Mouse (Mus musculus): Measurements from ENCODE around the gene Exoc6b. TPM values are rescaled to one million over a fixed set of nuclear protein-coding genes. Genes with fewer than 3 reads are reported as not detected.

Exoc6b gene
- total and polyA plus RNA-seq, 3 experiments, result 6.2 to 20.8 (median 15.6) TPM

DNA sequence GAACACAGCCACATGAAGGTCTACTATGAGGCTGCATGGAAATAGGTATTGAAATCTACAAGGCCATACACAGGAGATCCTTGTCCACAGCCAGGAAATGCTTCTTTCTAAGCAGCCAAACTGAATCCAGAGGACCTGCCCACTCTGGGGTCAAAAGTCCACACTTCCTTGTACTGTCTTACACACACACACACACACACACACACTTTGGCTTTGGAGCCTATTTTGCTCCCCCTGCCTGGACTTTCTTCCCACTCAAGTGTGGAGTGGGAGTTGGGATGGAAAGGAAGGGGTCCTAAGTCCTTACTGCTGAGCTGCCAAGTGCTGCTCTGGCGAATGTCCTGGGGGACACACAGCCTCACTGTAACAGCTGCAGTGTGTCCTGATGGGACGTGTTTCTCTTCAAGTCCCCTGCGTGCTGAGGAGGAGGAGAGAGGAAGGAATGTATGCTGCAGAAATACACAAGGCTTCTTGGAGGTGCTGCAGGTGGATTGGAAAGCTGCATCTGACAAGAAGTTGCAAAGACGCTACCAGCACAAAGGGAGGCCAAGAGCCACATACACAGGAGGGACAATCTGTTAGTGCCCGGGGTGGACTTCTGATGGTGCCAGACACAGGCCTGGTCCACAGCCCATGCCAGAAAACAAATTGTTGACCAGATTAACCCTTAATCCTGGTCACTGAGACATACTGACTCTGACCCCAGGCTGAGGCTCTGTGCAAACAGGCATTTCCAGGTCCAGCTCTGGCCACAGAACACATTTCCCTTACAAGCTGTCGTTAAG is 478.2 kb downstream of the Exoc6b start:
- peaks cover 10% of the 10 kb centered on the region for H3K4me1 ChIP-seq (ENCODE audit: control insufficient read depth, insufficient read depth, low read length)
- peaks cover 5% of the 10 kb centered on the region; the same call in 1 of the 2 replicates for H3K27me3 ChIP-seq (ENCODE audit: control insufficient read depth, insufficient read depth, low read length)
- H3K4me3 ChIP-seq, result no peak overlapping the region
- H3K9ac ChIP-seq (ENCODE audit: low read depth, low read length), result no peak overlapping the region
- H3K36me3 ChIP-seq (ENCODE audit: control insufficient read depth, insufficient read depth, low read length), result no peaks in the 10 kb centered on the region
- peak in 1 of 2 experiments; percentile 24 for DNase-seq
- intact Hi-C loops (cut with DNase I), result loop anchor here (1.0 to 5.0 kb wide), 5 partner anchors 40 to 321 kb away; no protein-coding TSS in a partner anchor
- H3K79me2 ChIP-seq (replicated peaks; ENCODE audit: control insufficient read depth, insufficient read depth, low read length), result no peaks in the 10 kb centered on the region
- TF ChIP-seq EP300 (IDR thresholded peaks at IDR 0.05; ENCODE audit: insufficient read depth, low read depth, low read length), result no peak
- H3K27ac ChIP-seq, result no peak overlapping the region; the same call in 1 of the 2 replicates
- 41% methylated on average over 6 of the region's 6 CpGs for WGBS

DNA sequence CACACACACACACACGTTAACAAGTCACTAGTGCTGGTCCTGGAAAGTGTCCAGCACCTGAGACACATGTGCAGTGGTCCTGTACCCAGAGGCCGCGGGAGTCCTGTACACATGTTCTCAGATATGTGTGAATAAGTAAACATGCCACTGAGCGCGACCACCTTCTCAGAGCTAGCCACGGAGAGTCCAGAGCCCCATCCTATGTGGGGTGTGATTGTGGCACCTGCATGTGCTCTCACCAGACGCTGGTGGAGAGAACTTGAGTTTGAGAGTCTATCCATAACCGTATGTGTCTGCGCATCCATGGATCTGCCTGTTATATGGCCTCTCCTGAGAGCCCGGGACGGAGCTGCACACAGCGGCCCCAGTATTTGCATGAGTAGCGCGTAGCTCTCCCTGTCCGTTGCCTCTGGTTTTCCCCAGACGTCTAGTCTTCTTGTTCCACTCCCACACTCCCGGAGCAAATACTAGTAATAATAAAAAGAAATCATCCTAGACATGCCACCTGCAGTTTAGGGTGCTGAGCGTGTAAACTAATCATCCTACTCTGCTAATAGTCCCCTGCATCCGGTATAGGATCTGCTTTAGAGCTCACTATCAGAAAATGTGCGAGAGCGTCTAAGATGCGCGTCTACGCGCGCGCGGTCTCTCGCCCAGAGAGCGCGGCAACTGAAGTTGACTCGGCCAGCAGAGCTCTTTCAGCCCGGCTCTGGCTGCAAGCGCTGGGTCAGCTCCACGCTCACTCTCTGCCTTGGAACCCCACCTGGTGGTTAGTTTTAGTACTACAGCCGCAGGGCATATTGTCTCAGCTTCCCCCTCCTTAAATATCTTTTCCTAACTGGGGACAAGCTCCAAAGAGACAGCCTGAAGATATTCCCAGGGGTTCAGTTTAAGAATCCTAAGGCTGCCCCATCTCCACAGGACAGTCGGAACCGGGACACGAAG is 479.3 kb downstream of the Exoc6b start:
- intact Hi-C loops (cut with DNase I), result loop anchor here (1.0 to 10.0 kb wide), 8 partner anchors 41 to 494 kb away; no protein-coding TSS in a partner anchor
- no peak; the same call in none of the 2 replicates for TF ChIP-seq CTCF (IDR thresholded peaks at IDR 0.05)
- peak; percentile 83 for TF ChIP-seq EP300 (IDR thresholded peaks at IDR 0.05; ENCODE audit: insufficient read depth, low read depth, low read length)
- 0 out of 2 replicates have a peak, but pooled peaks have one; percentile 18 for TF ChIP-seq POLR2A (IDR thresholded peaks at IDR 0.05; ENCODE audit: insufficient read depth, low read depth, low read length)
- no peak overlapping the region; the same call in 1 of the 2 replicates for H3K27ac ChIP-seq
- no peaks in the 10 kb centered on the region for H3K36me3 ChIP-seq (ENCODE audit: control insufficient read depth, insufficient read depth, low read length)
- WGBS, result 4% methylated on average over 39 of the region's 39 CpGs
- peak overlapping the region; percentile 22; the same call in 1 of the 2 replicates for H3K4me3 ChIP-seq
- no peaks in the 10 kb centered on the region for H3K79me2 ChIP-seq (replicated peaks; ENCODE audit: control insufficient read depth, insufficient read depth, low read length)
- H3K4me1 ChIP-seq (ENCODE audit: control insufficient read depth, insufficient read depth, low read length), result peaks cover 10% of the 10 kb centered on the region
- peak; percentile 86 to 89 for DNase-seq
- H3K9ac ChIP-seq (ENCODE audit: low read depth, low read length), result no peak overlapping the region
- peaks cover 6% of the 10 kb centered on the region; the same call in 1 of the 2 replicates for H3K27me3 ChIP-seq (ENCODE audit: control insufficient read depth, insufficient read depth, low read length)

DNA sequence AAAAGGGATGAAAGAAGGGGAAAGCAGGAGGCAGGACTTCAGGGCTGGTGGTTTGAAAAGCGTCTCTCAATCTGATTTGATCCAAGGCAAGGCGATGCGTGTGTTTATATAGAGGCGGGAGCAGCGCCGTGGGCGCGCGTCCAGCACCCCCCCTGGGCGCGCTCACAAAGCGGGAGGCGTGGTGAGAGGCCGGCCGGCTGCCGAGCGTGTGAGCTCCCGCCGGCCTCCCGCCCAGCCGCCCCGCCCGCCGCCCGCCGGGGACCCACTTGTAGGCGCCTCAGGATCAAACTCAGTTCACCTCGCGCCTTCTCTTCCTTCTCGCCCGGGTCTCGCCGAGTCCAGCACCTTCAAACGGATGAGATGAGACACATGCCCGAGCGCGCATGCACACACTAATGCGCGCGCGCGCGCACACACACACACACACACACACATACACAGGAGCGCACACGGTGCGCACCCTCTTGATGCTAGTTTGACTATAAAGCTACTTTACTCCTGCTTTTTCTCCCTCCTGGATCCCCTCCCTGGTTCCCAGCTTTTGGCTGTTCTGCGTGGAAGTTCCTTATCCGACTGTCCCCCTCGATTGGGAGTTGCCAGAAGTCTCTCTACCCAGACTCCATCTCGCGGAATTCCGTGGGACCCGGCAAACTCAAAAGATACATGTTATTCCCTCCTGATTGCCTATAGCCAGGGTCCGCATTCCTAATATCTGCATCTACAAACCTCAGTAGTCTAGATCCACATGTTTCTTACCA is 480.2 kb downstream of the Exoc6b start:
- Histone ChIP-seq H3K4me3 (peak overlapping the region; percentile 55), H3K36me3 (ENCODE audit: control insufficient read depth, insufficient read depth, low read length) (no peaks in the 10 kb centered on the region), H3K4me1 (ENCODE audit: control insufficient read depth, insufficient read depth, low read length) (peaks cover 11% of the 10 kb centered on the region), H3K9ac (ENCODE audit: low read depth, low read length) (peak overlapping the region; percentile 29), H3K79me2 (replicated peaks; ENCODE audit: control insufficient read depth, insufficient read depth, low read length) (no peaks in the 10 kb centered on the region), H3K27me3 (ENCODE audit: control insufficient read depth, insufficient read depth, low read length) (peaks cover 6% of the 10 kb centered on the region; the same call in 1 of the 2 replicates), H3K27ac (peak overlapping the region; percentile 55; the same call in 1 of the 2 replicates)
- intact Hi-C loops (cut with DNase I), result loop anchor here (1.0 to 10.0 kb wide), 3 partner anchors 52 to 493 kb away; no protein-coding TSS in a partner anchor
- 1% methylated on average over 54 of the region's 54 CpGs for WGBS
- peak; percentile 79 for DNase-seq
- TF ChIP-seq CTCF (IDR thresholded peaks at IDR 0.05), result no peak
- TF ChIP-seq EP300 (IDR thresholded peaks at IDR 0.05; ENCODE audit: insufficient read depth, low read depth, low read length), result 0 out of 2 replicates have a peak, but pooled peaks have one; percentile 53
- peak; percentile 68 for TF ChIP-seq POLR2A (IDR thresholded peaks at IDR 0.05; ENCODE audit: insufficient read depth, low read depth, low read length)

DNA sequence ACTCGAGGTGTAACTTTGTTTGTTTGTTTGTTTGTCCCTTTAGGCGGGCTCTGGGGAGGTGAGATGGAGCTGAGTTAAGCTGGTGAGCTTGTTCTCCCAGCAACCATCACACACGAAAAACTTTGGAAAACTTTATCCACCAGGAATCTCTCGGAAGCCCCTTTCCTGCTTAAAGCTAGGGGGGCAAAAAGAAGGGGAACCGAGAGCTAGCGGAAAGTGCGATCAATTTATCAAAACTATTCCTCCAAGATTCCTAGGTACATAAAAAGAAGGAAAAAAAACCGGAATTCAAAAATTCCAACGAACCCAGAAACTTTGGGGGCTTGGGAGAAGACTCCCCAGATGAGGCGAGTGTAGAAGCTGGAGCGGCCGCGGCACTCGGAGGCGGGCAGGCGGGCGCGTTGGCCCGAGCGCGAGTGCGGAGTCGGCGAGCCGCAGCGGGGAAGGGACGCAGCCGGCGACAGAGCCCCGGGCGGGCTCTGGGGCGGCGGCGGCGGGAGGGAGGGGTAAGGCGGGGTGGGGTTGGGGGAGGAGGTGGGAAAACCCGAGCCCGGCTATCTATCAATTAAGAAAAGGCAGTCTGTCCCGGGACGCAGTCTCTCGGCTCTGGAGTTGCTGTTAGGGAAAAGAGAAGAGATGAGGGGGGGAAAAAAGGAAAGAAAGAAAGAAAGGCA is 481.0 kb downstream of the Exoc6b start:
- TF ChIP-seq EP300 (IDR thresholded peaks at IDR 0.05; ENCODE audit: insufficient read depth, low read depth, low read length) (no peak), POLR2A (IDR thresholded peaks at IDR 0.05; ENCODE audit: insufficient read depth, low read depth, low read length) (no peak), CTCF (IDR thresholded peaks at IDR 0.05) (no peak)
- Histone ChIP-seq H3K79me2 (replicated peaks; ENCODE audit: control insufficient read depth, insufficient read depth, low read length) (no peaks in the 10 kb centered on the region), H3K4me1 (ENCODE audit: control insufficient read depth, insufficient read depth, low read length) (peaks cover 13% of the 10 kb centered on the region), H3K27ac (peak overlapping the region; percentile 55), H3K27me3 (ENCODE audit: control insufficient read depth, insufficient read depth, low read length) (peaks cover 6% of the 10 kb centered on the region; the same call in 1 of the 2 replicates), H3K9ac (ENCODE audit: low read depth, low read length) (peak overlapping the region; percentile 73), H3K36me3 (ENCODE audit: control insufficient read depth, insufficient read depth, low read length) (no peaks in the 10 kb centered on the region), H3K4me3 (peak overlapping the region; percentile 55)
- intact Hi-C loops (cut with DNase I), result loop anchor here (2.0 to 10.0 kb wide), 2 partner anchors 52 to 324 kb away; no protein-coding TSS in a partner anchor
- DNase-seq, result peak; percentile 37 to 59
- 1% methylated on average over 41 of the region's 41 CpGs for WGBS

Measured in heart, adult 2 months (tissue).